Mouse (Mus musculus): Measurements from ENCODE around the gene Psg18. TPM values are rescaled to one million over a fixed set of nuclear protein-coding genes. Genes with fewer than 3 reads are reported as not detected.
"Not testable (repeated sequence)": the region's sequence is repeated elsewhere in the genome, so short reads cannot be mapped to it uniquely, and the experiment has no call there.

The Psg18 gene
- total RNA-seq (2021), result not detected
- long read RNA-seq, experiment 1, result 0 reads
- long read RNA-seq, experiment 2, result 0 reads

DNA sequence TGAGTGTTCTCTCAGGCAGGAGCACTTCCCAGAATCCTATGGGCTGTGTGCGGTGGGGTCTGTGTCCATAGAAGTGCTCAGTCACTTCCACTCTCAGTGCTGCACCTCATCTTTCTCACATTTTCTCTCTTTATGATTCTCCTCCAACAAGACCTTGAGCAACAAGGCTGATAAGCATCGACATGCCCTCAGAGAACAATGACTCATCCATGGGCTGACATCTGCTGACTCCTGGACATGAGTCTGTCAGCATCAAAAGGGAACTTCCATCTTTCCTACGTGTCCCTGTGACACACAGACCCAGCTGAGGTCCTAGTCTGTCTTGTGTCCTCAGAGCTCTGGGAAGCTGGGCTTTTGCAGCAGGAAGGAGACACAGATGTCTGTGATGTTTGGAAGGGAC, at the start of gene Psg18:
Psg18 (minus strand) TSS at position 101 of the 400 bp plus-strand sequence.
- DNase-seq, result not testable (repeated sequence)

DNA sequence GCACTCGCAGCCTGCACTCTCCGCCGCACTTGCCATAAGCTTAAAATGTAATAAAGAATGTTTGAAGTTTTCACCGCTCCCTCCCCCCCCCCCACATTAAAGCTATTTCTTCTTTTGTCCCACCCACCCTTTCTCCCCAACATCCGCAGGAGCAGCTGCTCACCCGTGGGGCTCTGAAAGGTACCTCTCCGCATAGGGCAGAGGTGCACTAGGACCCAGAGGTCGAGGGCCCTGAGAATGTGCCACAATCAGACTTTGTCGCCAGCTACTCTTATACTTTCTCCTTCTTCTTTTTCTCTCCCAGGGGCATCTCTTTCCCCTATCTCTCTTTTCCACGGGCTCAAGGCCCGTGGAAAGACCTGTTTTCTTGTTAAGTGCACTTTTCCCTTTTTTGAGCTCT, 48.6 kb upstream of the Psg18 start:
- DNase-seq, result no peak

DNA sequence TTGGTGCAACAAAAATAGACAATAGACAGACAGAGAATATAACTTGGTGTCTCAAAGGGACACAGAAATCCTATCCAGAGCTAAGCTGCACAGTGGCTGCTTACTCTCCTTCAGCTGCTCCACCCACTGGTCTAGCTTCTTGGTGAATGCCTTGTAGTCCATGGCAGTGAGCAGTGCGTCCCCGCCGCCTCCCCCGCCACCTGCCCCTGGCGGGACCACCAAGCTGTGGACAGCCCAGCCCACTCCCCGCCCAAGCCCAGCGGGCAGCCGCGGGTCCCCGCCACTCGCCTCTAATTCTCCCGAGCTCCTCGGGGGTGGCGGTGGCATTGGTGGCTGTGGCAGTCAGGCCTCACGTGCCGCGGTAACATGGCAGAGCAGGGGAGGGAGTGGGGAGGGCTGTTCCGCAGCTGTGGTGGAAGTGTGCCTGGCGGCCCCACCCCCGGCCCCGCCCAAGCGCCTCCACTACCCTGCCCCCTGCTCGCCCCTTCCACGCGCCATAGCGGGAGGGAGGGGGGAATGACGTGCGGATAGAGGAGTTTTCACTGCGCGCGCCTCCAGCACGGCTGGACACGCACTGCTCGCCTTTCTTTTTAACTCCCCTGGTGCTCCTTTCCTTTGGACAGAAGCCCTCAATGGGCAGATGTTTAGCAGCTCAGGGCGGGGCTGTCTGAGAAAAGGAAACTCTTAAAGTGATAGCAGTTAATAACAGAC, 47.9 kb upstream of the Psg18 start:
- DNase-seq, result no peak

DNA sequence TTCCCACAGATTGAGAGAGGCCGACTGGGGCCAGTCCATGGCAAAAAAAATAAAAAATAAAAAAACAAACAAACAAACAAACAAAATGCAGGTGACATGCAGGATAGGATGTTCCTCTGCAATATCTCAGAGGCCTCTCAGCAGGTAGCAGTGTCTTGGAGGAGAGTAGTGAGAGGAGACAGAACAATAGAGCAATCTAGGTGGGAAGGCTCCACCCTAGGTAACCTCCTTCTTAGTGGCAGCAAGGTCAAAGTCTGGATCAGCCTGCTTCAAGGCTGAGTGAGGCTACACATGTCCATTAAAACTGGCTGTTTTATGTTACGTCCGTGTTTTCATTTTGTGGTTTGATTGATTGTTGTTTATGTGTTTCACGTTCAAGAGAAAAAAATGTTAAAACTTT, 36.7 kb upstream of the Psg18 start:
- DNase-seq, result not testable (repeated sequence)

DNA sequence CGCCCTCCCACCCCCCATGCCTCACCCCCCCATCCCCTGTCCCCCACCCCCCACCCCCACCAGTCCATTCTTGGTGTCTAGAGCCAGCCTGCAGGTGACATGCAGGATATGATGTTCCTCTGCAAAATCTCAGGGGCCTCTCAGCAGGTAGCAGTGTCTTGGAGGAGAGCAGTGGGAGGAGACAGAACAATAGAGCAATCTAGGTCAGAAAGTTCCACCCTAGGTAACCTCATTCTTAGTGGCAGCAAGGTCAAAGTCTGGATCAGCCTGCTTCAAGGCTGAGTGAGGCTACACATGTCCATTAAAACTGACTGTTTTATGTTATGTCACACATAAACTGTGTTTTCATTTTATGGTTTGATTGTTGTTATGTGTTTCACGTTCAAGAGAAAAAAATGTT, 23.5 kb upstream of the Psg18 start:
- DNase-seq, result no peak

DNA sequence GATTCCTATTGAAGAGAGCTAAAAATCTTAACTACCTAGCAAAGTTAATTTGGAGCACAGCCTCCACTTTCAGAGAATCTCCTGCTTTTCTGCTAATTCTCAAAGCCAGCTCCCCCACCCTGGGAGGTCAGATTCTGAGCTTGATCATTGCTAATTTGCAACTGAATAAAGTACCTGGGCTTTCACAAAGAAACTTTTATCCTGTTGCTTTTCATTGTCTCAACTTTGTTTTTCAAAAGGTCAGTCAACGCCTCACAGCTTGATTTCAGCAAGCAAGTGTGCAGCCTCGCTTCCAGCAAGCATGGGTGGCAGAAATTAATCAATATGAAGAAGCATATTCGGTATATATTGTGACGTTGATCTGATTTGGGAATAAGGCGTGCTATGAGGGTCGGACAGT, 19.4 kb downstream of the Psg18 start:
- not testable (repeated sequence) for DNase-seq

Other genes starting within 250 kb of the Psg18 start
- not detected for gene Igfl3, start 178.5 kb downstream of the Psg18 start, total RNA-seq (2021)
- not detected for gene Mill1, start 109.7 kb downstream of the Psg18 start, total RNA-seq (2021)
- not detected for gene Psg28, start 77.0 kb upstream of the Psg18 start, total RNA-seq (2021)
- gene Psg26, start 129.2 kb upstream of the Psg18 start, total RNA-seq (2021), result not detected
- not detected for gene Psg25, start 177.3 kb upstream of the Psg18 start, total RNA-seq (2021)
- gene Psg27, start 212.3 kb upstream of the Psg18 start, total RNA-seq (2021), result not detected

All from adrenal gland, postnatal 10 days (tissue).